Mouse (Mus musculus) bone marrow, adult 2 months (tissue): Measurements from ENCODE around the gene Raet1e. TPM values are rescaled to one million over a fixed set of nuclear protein-coding genes. Genes with fewer than 3 reads are reported as not detected.
"Not testable (repeated sequence)": the region's sequence is repeated elsewhere in the genome, so short reads cannot be mapped to it uniquely, and the experiment has no call there.

Experiments used
- H3K27ac ChIP-seq: fragments of 200-500 bp; 2 replicates; pipeline ENCODE4 v1.5.1; 2012; ENCODE audit warnings: low read depth, mild to moderate bottlenecking, control low read depth, inconsistent platforms, low read length; ENCODE audit not compliant: control insufficient read depth, poor library complexity, insufficient read depth
- H3K4me1 ChIP-seq: fragments of 200-500 bp; 2 replicates; pipeline ENCODE4 v1.6.1; 2011; ENCODE audit warnings: low read length; ENCODE audit not compliant: control insufficient read depth, insufficient read depth
- H3K4me3 ChIP-seq: fragments of 200-500 bp; replicated peaks from 2 replicates; pipeline ENCODE3; 2011; ENCODE audit warnings: mild to moderate bottlenecking, low read depth, low read length, control low read depth; ENCODE audit not compliant: control insufficient read depth
- CTCF ChIP-seq: fragments of 200-500 bp; IDR thresholded peaks from 2 replicates; pipeline ENCODE4 v1.5.1; 2011; ENCODE audit warnings: low read length, control low read depth; ENCODE audit not compliant: control insufficient read depth, insufficient read depth
- POLR2A ChIP-seq: fragments of 200-500 bp; IDR thresholded peaks from 2 replicates; pipeline ENCODE4 v1.6.1; 2011; ENCODE audit warnings: low read depth, mild to moderate bottlenecking, control low read depth, low read length, borderline replicate concordance; ENCODE audit not compliant: control insufficient read depth
- WGBS: fragments of 180-500 bp; shearing (Covaris S2); methylation state at CpG from one replicate; pipeline ENCODE4 v1.1.7; 2018; 5-methylcytosine and 5-hydroxymethylcytosine counted together
- polyA plus RNA-seq: library from polyadenylated mRNA; stranded (reverse); fragments of >200 nt; gene quantifications from 2 replicates; pipeline ENCODE4 v1.2.4, GENCODE M21; 2011; ENCODE audit warnings: low replicate concordance; ENCODE audit not compliant: missing spikeins, insufficient read depth, insufficient read length

The Raet1e gene
- polyA plus RNA-seq, 1 experiment: 1.6 TPM

DNA sequence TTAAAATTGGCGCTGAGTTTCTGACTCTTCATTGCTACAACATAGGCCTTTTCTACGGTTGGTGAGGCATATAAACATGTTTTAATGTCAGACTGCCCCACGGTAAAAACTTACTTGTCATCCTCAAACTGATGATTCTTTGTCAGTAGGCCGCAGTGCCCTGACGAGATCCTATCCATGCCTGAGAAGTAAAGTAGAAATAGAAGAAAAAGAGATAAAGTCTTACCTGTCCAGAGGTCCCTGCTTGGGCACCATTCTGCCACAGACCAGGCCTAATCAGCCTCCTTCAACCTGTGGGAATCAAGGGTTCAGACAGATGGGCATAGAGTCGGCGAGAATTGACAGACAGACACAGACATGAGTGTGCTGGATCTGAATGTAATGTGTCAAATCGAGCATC lies 106.7 kb downstream of the Raet1e start:
- no peak overlapping the region for H3K27ac ChIP-seq
- 85% methylated on average over 8 of the region's 8 CpGs for WGBS
- H3K4me1 ChIP-seq: no peaks in the 10 kb centered on the region
- TF ChIP-seq CTCF (no peak), POLR2A (no peak)
- H3K4me3 ChIP-seq: no peak overlapping the region

- H3K4me3 ChIP-seq, H3K4me1 ChIP-seq, H3K27ac ChIP-seq: not testable (repeated sequence)
- WGBS: 33% methylated on average over 6 of the region's 8 CpGs
Observed at GRCm38 (mm10) chr10:22270879-22271786, 112.8 kb downstream of the Raet1e start.

GRCm38 (mm10) chr10:22272914-22273683 lies 114.7 kb downstream of the Raet1e start:
- not testable (repeated sequence) for H3K27ac ChIP-seq, H3K4me3 ChIP-seq, H3K4me1 ChIP-seq
- 2% methylated on average over 37 of the region's 37 CpGs for WGBS

- WGBS: 2% methylated on average over 41 of the region's 41 CpGs
- H3K27ac ChIP-seq: no peak overlapping the region
- TF ChIP-seq CTCF (no peak), POLR2A (no peak)
- no peak overlapping the region for H3K4me3 ChIP-seq
- no peaks in the 10 kb centered on the region for H3K4me1 ChIP-seq
Observed at GRCm38 (mm10) chr10:22273684-22274305, 115.4 kb downstream of the Raet1e start.

DNA sequence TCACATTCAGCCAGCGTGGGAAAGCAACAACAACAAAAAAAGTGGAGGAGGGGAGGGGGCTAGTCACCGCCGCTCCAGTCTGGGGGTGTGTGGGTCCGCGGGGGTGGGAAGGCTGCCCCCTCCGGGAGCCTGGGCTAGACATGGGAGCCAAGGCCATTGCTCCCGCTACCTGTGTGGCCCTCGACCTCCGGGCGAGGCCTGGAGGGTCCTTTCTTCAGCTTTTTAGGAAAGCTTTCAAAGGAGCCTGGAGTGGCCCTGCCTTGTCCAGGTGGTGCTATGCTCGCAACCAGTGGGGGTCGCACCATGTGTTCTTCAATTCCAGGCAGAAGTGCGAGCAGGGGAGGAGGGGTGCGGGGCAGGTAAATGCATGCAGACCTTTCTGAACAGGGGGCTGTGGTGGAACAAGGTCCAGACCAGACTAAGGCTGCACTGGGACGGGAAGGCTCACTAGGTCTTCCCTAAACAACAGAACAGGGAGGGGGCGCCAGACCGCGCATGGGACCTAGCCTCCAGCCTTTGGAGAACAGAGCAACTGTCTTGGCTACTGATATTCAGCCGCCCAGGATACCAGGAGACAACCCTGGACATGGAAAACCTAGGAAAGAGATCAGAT lies 116.2 kb downstream of the Raet1e start:
- WGBS: 20% methylated on average over 19 of the region's 19 CpGs
- Histone ChIP-seq H3K4me1 (no peaks in the 10 kb centered on the region), H3K27ac (no peak overlapping the region), H3K4me3 (no peak overlapping the region)
- TF ChIP-seq POLR2A: no peak
- TF ChIP-seq CTCF: no peak

- 65% methylated on average over 2 of the region's 2 CpGs for WGBS
Observed at GRCm38 (mm10) chr10:22278468-22278867, 120.1 kb downstream of the Raet1e start.

GRCm38 (mm10) chr10:22282816-22283215 lies 124.4 kb downstream of the Raet1e start:
- H3K4me1 ChIP-seq: no peaks in the 10 kb centered on the region; the same call in 1 of the 2 replicates
- no peak overlapping the region for H3K27ac ChIP-seq
- no peak for TF ChIP-seq POLR2A
- no peak for TF ChIP-seq CTCF
- no peak overlapping the region for H3K4me3 ChIP-seq
- 14% methylated on average over 6 of the region's 6 CpGs for WGBS

More at GRCm38 (mm10) chr10:22278468-22278867, 120.1 kb downstream of the Raet1e start:
- not testable (repeated sequence) for H3K27ac ChIP-seq, H3K4me3 ChIP-seq, H3K4me1 ChIP-seq

- 22% methylated on average over 1 of the region's 1 CpGs for WGBS
- Histone ChIP-seq H3K4me3 (no peak overlapping the region), H3K27ac (no peak overlapping the region), H3K4me1 (peaks cover 5% of the 10 kb centered on the region)
- no peak for TF ChIP-seq CTCF
- no peak for TF ChIP-seq POLR2A
Observed at GRCm38 (mm10) chr10:22295676-22296075, 137.3 kb downstream of the Raet1e start.
